Mouse (Mus musculus): ENCODE results near the gene Tpk1.

Tpk1 gene

GRCm38 (mm10) chr6:43665677-43666546 lies at the start of gene Tpk1:
Tpk1 (minus strand) TSS chr6:43666278.
- peak; percentile 93 for DNase-seq (ENCODE audit: low spot score)

- no peak for DNase-seq (ENCODE audit: low spot score)
Observed at GRCm38 (mm10) chr6:43702810-43703614, 36.9 kb upstream of the Tpk1 start.

GRCm38 (mm10) chr6:43691863-43692262 lies 25.8 kb upstream of the Tpk1 start:
- no peak for DNase-seq (ENCODE audit: low spot score)

GRCm38 (mm10) chr6:43685985-43686384 lies 19.9 kb upstream of the Tpk1 start:
- DNase-seq (ENCODE audit: low spot score) = no peak

GRCm38 (mm10) chr6:43682535-43682934 lies 16.5 kb upstream of the Tpk1 start:
- DNase-seq (ENCODE audit: low spot score) = no peak

- DNase-seq (ENCODE audit: low spot score) = no peak
Observed at GRCm38 (mm10) chr6:43678689-43679212, 12.7 kb upstream of the Tpk1 start.

- no peak for DNase-seq (ENCODE audit: low spot score)
Observed at GRCm38 (mm10) chr6:43677566-43677965, 11.5 kb upstream of the Tpk1 start.

GRCm38 (mm10) chr6:43676139-43676538 lies 10.1 kb upstream of the Tpk1 start:
- no peak for DNase-seq (ENCODE audit: low spot score)

GRCm38 (mm10) chr6:43674986-43675760 lies 9.1 kb upstream of the Tpk1 start:
- DNase-seq (ENCODE audit: low spot score) = no peak

- DNase-seq (ENCODE audit: low spot score) = no peak
Observed at GRCm38 (mm10) chr6:43670939-43671338, 4.9 kb upstream of the Tpk1 start.

GRCm38 (mm10) chr6:43667681-43668080 lies 1.6 kb upstream of the Tpk1 start:
- no peak for DNase-seq (ENCODE audit: low spot score)

- no peak for DNase-seq (ENCODE audit: low spot score)
Observed at GRCm38 (mm10) chr6:43666611-43667400, 728 bp upstream of the Tpk1 start.

- DNase-seq (ENCODE audit: low spot score) = no peak
Observed at GRCm38 (mm10) chr6:43661822-43662221, 4.3 kb downstream of the Tpk1 start.

GRCm38 (mm10) chr6:43658290-43658689 lies 7.8 kb downstream of the Tpk1 start:
- no peak for DNase-seq (ENCODE audit: low spot score)

GRCm38 (mm10) chr6:43657845-43658244 lies 8.2 kb downstream of the Tpk1 start:
- DNase-seq (ENCODE audit: low spot score) = no peak

- DNase-seq (ENCODE audit: low spot score) = no peak
Observed at GRCm38 (mm10) chr6:43654876-43655456, 11.1 kb downstream of the Tpk1 start.

GRCm38 (mm10) chr6:43649516-43649915 lies 16.6 kb downstream of the Tpk1 start:
- no peak for DNase-seq (ENCODE audit: low spot score)

GRCm38 (mm10) chr6:43645674-43646073 lies 20.4 kb downstream of the Tpk1 start:
- DNase-seq (ENCODE audit: low spot score) = no peak

- DNase-seq (ENCODE audit: low spot score) = no peak
Observed at GRCm38 (mm10) chr6:43645105-43645504, 21.0 kb downstream of the Tpk1 start.

- no peak for DNase-seq (ENCODE audit: low spot score)
Observed at GRCm38 (mm10) chr6:43643718-43644117, 22.4 kb downstream of the Tpk1 start.

GRCm38 (mm10) chr6:43642375-43642774 lies 23.7 kb downstream of the Tpk1 start:
- DNase-seq (ENCODE audit: low spot score) = no peak

All from urinary bladder, postnatal 14 days (tissue).